Mouse (Mus musculus): ENCODE data around the gene Btn1a1. TPM values are rescaled to one million over a fixed set of nuclear protein-coding genes. Genes with fewer than 3 reads are reported as not detected.

The Btn1a1 gene
- total RNA-seq, 2 experiments from 2014 or later: not detected

- DNase-seq: peak; percentile 87
- intact Hi-C loops (cut with DNase I; ENCODE audit: low total_unique reads): no loop called here
These were observed 20.0 kb downstream of the Btn1a1 start for GRCm38 (mm10) chr13:23445561-23446320.

- DNase-seq: no peak
- intact Hi-C loops (cut with DNase I; ENCODE audit: low total_unique reads): no loop called here
These were observed 20.5 kb downstream of the Btn1a1 start for GRCm38 (mm10) chr13:23445156-23445555.

GRCm38 (mm10) chr13:23444451-23444850, 21.2 kb downstream of the Btn1a1 start:
- DNase-seq: no peak
- intact Hi-C loops (cut with DNase I; ENCODE audit: low total_unique reads): no loop called here

- intact Hi-C loops (cut with DNase I; ENCODE audit: low total_unique reads): loop anchor here (10.0 kb wide), 1 partner anchor 1415 kb away; no protein-coding TSS in a partner anchor
These were observed 25.8 kb downstream of the Btn1a1 start for GRCm38 (mm10) chr13:23439901-23440300.

DNA sequence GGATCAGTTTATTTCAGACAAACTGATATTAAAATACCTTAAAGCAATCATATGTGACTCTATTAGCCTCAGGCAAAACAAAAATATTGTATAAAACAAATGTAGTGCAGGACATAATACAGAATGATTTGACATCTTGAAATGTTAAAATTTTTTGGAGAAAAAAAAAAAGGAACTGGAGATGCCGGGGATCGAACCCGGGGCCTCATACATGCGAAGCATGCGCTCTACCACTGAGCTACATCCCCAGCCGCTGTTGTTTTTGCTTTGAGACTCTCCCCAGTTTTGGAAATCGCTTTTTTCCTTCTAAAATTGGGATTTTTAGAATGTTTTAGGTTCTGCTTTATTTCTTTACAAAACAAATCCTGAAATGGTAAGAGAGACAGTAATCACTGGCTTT, 27.2 kb downstream of the Btn1a1 start:
- DNase-seq: no peak
- intact Hi-C loops (cut with DNase I; ENCODE audit: low total_unique reads): loop anchor here (10.0 kb wide), 1 partner anchor 1414 kb away; no protein-coding TSS in a partner anchor

More at GRCm38 (mm10) chr13:23439901-23440300, 25.8 kb downstream of the Btn1a1 start:
- DNase-seq: no peak

DNA sequence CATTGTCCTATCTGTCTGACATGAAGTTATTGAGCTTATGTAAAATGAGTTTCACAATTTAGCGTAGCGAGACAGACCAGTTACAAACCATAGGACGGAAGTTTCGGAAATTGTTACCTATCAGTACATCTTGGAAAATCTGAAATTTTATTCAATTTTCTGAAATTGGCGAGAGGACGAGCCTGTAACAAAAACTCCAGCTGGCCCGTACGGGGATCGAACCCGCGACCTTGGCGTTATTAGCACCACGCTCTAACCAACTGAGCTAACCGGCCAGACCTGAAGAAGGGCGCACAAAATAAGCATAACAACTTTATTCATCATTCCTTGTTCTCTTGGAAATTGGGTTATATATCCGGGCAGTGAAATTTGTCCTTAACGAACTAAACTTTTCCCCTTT, 27.8 kb downstream of the Btn1a1 start:
- peak; percentile 72 for DNase-seq
- intact Hi-C loops (cut with DNase I; ENCODE audit: low total_unique reads): loop anchor here (10.0 kb wide), 1 partner anchor 1413 kb away; no protein-coding TSS in a partner anchor

GRCm38 (mm10) chr13:23436861-23437822, 28.6 kb downstream of the Btn1a1 start:
- no peak for DNase-seq
- intact Hi-C loops (cut with DNase I; ENCODE audit: low total_unique reads): loop anchor here (10.0 kb wide), 1 partner anchor 1412 kb away; no protein-coding TSS in a partner anchor

DNA sequence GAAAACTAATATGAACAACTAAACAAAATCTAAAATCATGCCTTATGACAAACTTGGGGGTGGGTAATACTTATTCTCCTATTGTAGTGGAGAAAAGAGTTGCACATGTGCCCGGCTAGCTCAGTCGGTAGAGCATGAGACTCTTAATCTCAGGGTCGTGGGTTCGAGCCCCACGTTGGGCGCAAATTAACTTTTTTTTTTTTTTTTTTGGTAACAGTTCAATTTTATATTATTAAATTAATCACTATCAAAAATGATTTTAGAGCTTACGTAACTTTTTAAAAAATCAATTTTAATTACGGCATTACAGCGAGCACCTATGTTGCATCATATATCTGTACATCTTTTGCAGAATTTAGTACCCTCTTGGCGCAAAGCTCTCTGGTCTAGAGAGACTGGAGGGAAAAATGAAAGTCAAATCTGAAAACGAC, 29.5 kb downstream of the Btn1a1 start:
- DNase-seq: no peak
- intact Hi-C loops (cut with DNase I; ENCODE audit: low total_unique reads): loop anchor here (10.0 kb wide), 1 partner anchor 1411 kb away; no protein-coding TSS in a partner anchor

DNA sequence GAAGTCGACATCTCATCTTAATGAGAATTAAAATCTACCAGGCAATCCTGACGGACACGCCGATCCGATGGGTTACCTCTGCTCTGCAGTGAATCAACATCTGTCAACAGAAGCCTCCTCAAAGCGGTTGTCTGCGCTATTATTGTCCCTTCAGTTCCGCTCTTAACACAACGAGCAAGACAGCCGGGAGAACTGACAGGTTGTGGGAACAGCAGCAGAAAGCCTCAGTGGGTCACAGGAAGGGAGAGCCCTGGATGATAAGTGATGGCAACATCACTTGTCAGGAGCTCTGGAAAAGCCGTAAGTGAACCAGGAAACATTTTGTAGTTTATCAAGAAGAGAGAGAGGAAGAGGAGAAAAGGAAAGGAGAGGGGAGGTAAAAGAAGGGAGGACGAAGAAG, 30.0 kb downstream of the Btn1a1 start:
- no peak for DNase-seq
- intact Hi-C loops (cut with DNase I; ENCODE audit: low total_unique reads): loop anchor here (10.0 kb wide), 1 partner anchor 1411 kb away; no protein-coding TSS in a partner anchor

- DNase-seq: no peak
- intact Hi-C loops (cut with DNase I; ENCODE audit: low total_unique reads): loop anchor here (10.0 kb wide), 1 partner anchor 1410 kb away; no protein-coding TSS in a partner anchor
These were observed 30.5 kb downstream of the Btn1a1 start for GRCm38 (mm10) chr13:23435241-23435640.

- intact Hi-C loops (cut with DNase I; ENCODE audit: low total_unique reads): loop anchor here (10.0 kb wide), 1 partner anchor 1410 kb away; no protein-coding TSS in a partner anchor
- no peak for DNase-seq
These were observed 31.3 kb downstream of the Btn1a1 start for GRCm38 (mm10) chr13:23434426-23434825.

DNA sequence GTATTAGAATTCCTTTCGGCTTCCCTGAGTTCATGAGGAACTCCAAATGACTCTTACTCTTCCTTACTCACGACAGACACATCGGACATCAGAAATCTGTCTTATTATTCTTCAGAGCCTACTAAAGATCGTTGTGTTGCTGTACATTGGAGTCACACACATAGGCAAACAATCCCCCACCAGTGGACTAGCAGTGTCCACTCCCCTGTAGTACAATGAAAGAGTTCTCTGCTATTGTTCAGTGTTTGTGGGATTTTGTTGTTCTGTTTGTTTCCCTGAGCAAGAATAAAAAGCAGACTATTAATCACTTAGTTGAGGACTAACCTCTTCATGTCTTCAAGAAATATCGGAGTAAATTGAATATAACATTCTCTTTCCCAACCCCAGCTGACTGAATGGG, 31.9 kb downstream of the Btn1a1 start:
- intact Hi-C loops (cut with DNase I; ENCODE audit: low total_unique reads): loop anchor here (2.0 to 10.0 kb wide), 2 partner anchors 85 to 1409 kb away; no protein-coding TSS in a partner anchor
- DNase-seq: no peak

- intact Hi-C loops (cut with DNase I; ENCODE audit: low total_unique reads): loop anchor here (2.0 to 10.0 kb wide), 2 partner anchors 86 to 1408 kb away; no protein-coding TSS in a partner anchor
- no peak for DNase-seq
These were observed 32.5 kb downstream of the Btn1a1 start for GRCm38 (mm10) chr13:23433206-23433605.

- peak; percentile 93 for DNase-seq
- intact Hi-C loops (cut with DNase I; ENCODE audit: low total_unique reads): loop anchor here (2.0 to 10.0 kb wide), 2 partner anchors 86 to 1408 kb away; no protein-coding TSS in a partner anchor
These were observed 33.0 kb downstream of the Btn1a1 start for GRCm38 (mm10) chr13:23432562-23433201.

- DNase-seq: peak; percentile 67
- intact Hi-C loops (cut with DNase I; ENCODE audit: low total_unique reads): loop anchor here (10.0 kb wide), 1 partner anchor 1407 kb away; no protein-coding TSS in a partner anchor
These were observed 34.3 kb downstream of the Btn1a1 start for GRCm38 (mm10) chr13:23431351-23431771.

- intact Hi-C loops (cut with DNase I; ENCODE audit: low total_unique reads): loop anchor here (10.0 kb wide), 1 partner anchor 1406 kb away; no protein-coding TSS in a partner anchor
- peak; percentile 73 for DNase-seq
These were observed 35.0 kb downstream of the Btn1a1 start for GRCm38 (mm10) chr13:23430734-23431133.

DNA sequence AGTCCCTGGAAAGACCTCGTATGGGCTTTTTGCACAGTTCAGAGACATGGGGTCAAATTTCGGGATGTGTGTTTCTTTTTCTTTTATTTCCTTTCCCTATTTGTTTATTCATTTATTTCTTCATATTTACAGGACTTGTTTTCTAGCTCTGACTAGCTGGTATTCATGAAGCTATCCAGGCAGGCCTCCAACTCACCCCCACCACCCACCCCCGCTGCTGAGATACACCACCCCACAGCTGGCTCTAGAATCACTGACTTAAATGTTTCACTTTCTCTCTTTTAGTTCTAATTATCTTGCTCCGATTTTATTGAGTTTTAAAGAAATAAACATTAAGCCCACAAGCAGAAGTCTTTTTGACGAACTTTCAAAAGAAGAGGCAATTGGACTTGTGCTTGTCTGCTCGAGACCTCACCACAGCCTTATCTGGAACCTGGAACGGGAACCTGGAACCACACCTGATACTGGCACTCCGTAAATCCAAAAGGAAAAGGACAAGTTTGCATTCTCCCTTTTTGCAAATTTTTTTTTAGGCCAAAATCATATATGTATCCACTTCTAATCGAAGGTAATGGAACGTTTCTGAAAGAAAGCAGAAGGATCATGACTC, 35.8 kb downstream of the Btn1a1 start:
- intact Hi-C loops (cut with DNase I; ENCODE audit: low total_unique reads): loop anchor here (10.0 kb wide), 2 partner anchors 165 to 1405 kb away; no protein-coding TSS in a partner anchor
- no peak for DNase-seq

Data from gastrocnemius, postnatal 14 days (tissue).